Mouse (Mus musculus) testis, adult 2 months (tissue): ENCODE results near the gene Gm49396. TPM values are rescaled to one million over a fixed set of nuclear protein-coding genes. Genes with fewer than 3 reads are reported as not detected.

ENCODE experiments used
- H3K27ac ChIP-seq: fragments of 200-500 bp; 2 replicates; pipeline ENCODE4 v1.5.1; 2012; ENCODE audit warnings: low read depth, low read length; ENCODE audit not compliant: control insufficient read depth, insufficient read depth
- H3K27me3 ChIP-seq: fragments of 200-500 bp; 2 replicates; pipeline ENCODE4 v1.6.1; 2012; ENCODE audit warnings: mild to moderate bottlenecking, low read length, moderate library complexity; ENCODE audit not compliant: control insufficient read depth, insufficient read depth
- H3K36me3 ChIP-seq: fragments of 200-500 bp; 2 replicates; pipeline ENCODE4 v1.6.1; 2012; ENCODE audit warnings: mild to moderate bottlenecking, low read length; ENCODE audit not compliant: control insufficient read depth, insufficient read depth
- H3K4me1 ChIP-seq: fragments of 200-500 bp; 2 replicates; pipeline ENCODE4 v1.6.1; 2012; ENCODE audit warnings: low read length; ENCODE audit not compliant: control insufficient read depth, insufficient read depth
- H3K4me3 ChIP-seq: fragments of 200-500 bp; 2 replicates; pipeline ENCODE4 v1.5.1; 2012; ENCODE audit warnings: low read depth, mild to moderate bottlenecking, low read length, moderate library complexity, mixed read lengths; ENCODE audit not compliant: control insufficient read depth
- CTCF ChIP-seq: fragments of 200-500 bp; IDR thresholded peaks from 2 replicates; pipeline ENCODE4 v1.5.1; 2012; ENCODE audit warnings: low read depth, mild to moderate bottlenecking, inconsistent platforms, low read length, moderate library complexity; ENCODE audit not compliant: control insufficient read depth, insufficient read depth, insufficient replicate concordance
- POLR2A ChIP-seq: fragments of 200-500 bp; IDR thresholded peaks from 2 replicates; pipeline ENCODE4 v1.6.1; 2012; ENCODE audit warnings: low read depth, mild to moderate bottlenecking, inconsistent platforms, low read length, moderate library complexity; ENCODE audit not compliant: control insufficient read depth
- polyA plus RNA-seq: library from polyadenylated mRNA; depleted of rRNA; stranded (reverse); fragments of >200 nt; gene quantifications from 2 replicates; pipeline ENCODE4 v1.2.3, GENCODE M21; 2012

Gm49396 gene
- polyA plus RNA-seq, 1 experiment: 0.80 TPM

GRCm38 (mm10) chr7:30604944-30605343, 41.8 kb downstream of the Gm49396 start:
- no peak overlapping the region for H3K27ac ChIP-seq
- H3K36me3 ChIP-seq: no peaks in the 10 kb centered on the region
- H3K4me1 ChIP-seq: peaks cover 8% of the 10 kb centered on the region
- no peaks in the 10 kb centered on the region for H3K27me3 ChIP-seq
- TF ChIP-seq POLR2A (no peak), CTCF (no peak)
- no peak overlapping the region for H3K4me3 ChIP-seq

- TF ChIP-seq CTCF (peak; percentile 51; the same call in 1 of the 2 replicates), POLR2A (no peak)
- Histone ChIP-seq H3K27ac (no peak overlapping the region), H3K4me1 (peaks cover 3% of the 10 kb centered on the region; the same call in 1 of the 2 replicates), H3K36me3 (no peaks in the 10 kb centered on the region), H3K27me3 (no peaks in the 10 kb centered on the region), H3K4me3 (no peak overlapping the region)
Observed at GRCm38 (mm10) chr7:30607706-30608309, 44.7 kb downstream of the Gm49396 start.

DNA sequence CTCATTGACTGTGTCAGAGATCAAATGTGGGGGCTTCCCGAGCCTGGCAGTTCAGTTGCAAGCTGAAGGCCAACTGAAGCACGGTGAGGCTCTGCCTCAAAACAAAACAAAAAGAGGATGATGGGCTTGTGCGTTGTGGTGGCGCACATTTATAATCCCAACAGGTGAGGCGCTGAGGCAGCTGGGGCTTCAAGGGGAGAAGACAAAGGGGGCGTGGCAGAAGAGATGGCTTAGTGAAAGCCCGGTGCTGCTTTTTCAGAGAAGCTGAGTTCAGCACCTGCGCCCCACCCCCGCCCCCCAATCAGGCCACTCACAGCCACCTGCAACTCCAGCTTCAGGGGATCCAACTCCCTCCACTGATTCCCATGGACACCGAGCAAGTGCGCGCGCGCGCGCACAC, 45.3 kb downstream of the Gm49396 start:
- peaks cover 3% of the 10 kb centered on the region; the same call in 1 of the 2 replicates for H3K4me1 ChIP-seq
- H3K27me3 ChIP-seq: no peaks in the 10 kb centered on the region
- H3K36me3 ChIP-seq: no peaks in the 10 kb centered on the region
- H3K27ac ChIP-seq: no peak overlapping the region
- TF ChIP-seq CTCF: no peak
- TF ChIP-seq POLR2A: no peak
- H3K4me3 ChIP-seq: no peak overlapping the region

DNA sequence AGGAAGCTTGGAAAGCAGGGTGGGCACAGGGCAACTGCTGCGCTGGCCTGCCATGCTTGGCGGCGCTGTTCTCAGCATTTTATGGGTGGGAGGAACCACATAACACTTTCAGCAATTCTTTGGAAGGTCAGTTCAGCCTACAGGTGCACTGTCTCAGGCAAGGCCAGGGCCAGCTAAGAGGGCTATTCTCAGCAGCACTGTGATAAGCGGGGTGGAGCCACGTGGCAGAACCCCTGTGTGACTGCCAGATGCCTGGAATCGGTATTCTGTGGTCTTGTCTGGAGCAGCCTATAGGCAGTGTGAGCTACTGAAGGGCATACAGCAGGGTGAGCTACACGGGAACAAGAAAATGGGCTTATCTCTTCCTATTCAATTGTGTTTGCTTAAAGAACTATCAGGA, 46.9 kb downstream of the Gm49396 start:
- Histone ChIP-seq H3K27me3 (no peaks in the 10 kb centered on the region), H3K4me3 (no peak overlapping the region), H3K4me1 (peaks cover 3% of the 10 kb centered on the region; the same call in 1 of the 2 replicates), H3K36me3 (no peaks in the 10 kb centered on the region), H3K27ac (no peak overlapping the region)
- TF ChIP-seq POLR2A: no peak
- no peak for TF ChIP-seq CTCF

DNA sequence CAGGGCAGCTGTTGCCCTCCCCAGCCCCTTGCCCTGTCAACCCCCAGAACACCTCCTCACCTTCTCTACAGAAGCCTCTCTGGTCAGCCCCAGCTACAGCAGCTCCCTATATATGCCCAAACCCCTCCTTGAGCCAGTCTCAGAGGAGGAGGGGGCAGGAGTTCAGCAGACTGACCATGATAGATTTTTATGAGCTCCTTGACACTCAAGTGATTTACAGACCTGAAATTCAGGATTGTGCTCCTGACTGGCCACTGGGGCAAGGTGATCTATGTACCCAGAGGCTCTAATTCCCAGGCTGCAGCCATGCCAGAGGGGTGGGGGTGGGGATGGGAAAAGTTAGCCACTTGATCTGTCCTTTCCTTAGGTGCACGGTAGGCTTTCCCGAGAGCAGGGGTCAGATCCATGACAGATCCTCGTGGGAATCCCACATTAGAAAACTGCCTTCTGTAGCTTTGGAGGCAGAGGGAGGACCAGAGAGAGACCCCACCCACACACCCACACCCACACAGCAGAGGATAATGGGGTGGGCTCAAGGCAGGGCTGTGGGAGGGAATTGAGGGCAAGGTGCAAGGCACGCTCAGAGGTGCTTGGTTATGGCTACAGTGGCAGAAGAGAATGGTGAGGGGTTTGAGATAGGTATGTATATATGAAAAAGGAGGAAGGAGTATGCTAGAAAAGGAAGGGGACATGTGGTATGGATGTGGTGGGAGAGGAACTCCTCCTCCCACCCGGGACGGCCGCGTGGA, 49.7 kb downstream of the Gm49396 start, which contains the start of gene Upk1a:
Gene Upk1a (minus strand): TSS at position 194 of the 749 bp plus-strand sequence.
- Histone ChIP-seq H3K36me3 (no peaks in the 10 kb centered on the region), H3K4me3 (no peak within 1 kb of the TSS), H3K27me3 (no peaks in the 10 kb centered on the region), H3K4me1 (peaks cover 3% of the 10 kb centered on the region; the same call in 1 of the 2 replicates), H3K27ac (no peak within 1 kb of the TSS)
- no peak for TF ChIP-seq CTCF
- no peak for TF ChIP-seq POLR2A

DNA sequence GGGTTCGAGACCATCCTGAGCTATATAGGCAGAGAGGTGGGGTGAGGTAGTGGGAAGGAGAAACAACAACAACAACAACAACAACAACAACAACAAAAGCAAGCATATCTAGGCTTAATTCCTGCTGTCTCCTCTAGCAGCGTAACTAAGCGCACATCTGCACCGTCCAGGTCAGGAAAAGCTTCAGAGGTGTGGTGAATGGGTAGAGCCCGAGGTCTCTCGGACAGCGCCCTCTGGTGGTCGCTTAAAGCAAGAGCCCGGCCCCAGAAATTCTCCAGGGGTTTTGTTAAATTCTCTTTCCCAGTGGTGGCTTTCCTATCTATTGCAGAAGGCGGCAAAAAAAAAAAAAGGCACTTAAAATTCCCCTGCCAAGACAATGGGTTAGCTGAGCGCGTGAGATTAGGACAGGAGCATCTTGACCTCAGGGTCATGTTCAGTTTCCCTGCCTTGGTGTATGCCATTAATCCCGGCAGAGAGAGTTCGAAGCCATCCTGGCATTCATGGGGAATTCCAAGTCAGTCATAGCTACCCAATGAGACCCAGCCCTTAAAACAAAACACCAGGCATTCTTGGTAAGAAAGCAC, 50.5 kb downstream of the Gm49396 start:
- Histone ChIP-seq H3K4me3 (no peak overlapping the region), H3K27me3 (no peaks in the 10 kb centered on the region), H3K36me3 (no peaks in the 10 kb centered on the region), H3K4me1 (no peaks in the 10 kb centered on the region; the same call in 1 of the 2 replicates), H3K27ac (no peak overlapping the region)
- TF ChIP-seq POLR2A: no peak
- TF ChIP-seq CTCF: peak; percentile 69

GRCm38 (mm10) chr7:30614454-30614853, 51.3 kb downstream of the Gm49396 start:
- Histone ChIP-seq H3K27ac (no peak overlapping the region), H3K4me3 (no peak overlapping the region), H3K36me3 (no peaks in the 10 kb centered on the region), H3K27me3 (no peaks in the 10 kb centered on the region), H3K4me1 (no peaks in the 10 kb centered on the region; the same call in 1 of the 2 replicates)
- no peak for TF ChIP-seq CTCF
- no peak for TF ChIP-seq POLR2A
